Mouse (Mus musculus) heart, embryonic 14.5 days (tissue): Measurements from ENCODE around the gene Atp6v0c. TPM values are rescaled to one million over a fixed set of nuclear protein-coding genes. Genes with fewer than 3 reads are reported as not detected.

Experiments used
- ATAC-seq: fragments of 200-750 bp; cut with Nextera tagmentation; 2 replicates; pipeline ENCODE4 v1.8.0; 2017; ENCODE audit warnings: low read depth, moderate TSS enrichment; ENCODE audit not compliant: insufficient number of reproducible peaks, insufficient read depth, low FRiP score
- H3K27ac ChIP-seq, 2 experiments: fragments of 200-500 bp in 1 of 2; fragments of 300-500 bp in 1 of 2; sonication (generic) in 1 of 2; replicated peaks in 1 of 2; 2 replicates each; pipeline ENCODE4 v1.5.1; 2012 to 2014; ENCODE audit warnings: low read depth in 2 of 2, low read length in 2 of 2, control low read depth in 1 of 2, mild to moderate bottlenecking in 1 of 2, mixed read lengths in 1 of 2; ENCODE audit not compliant: control insufficient read depth in 1 of 2, insufficient read depth in 1 of 2
- H3K27me3 ChIP-seq: fragments of 300-500 bp; sonication (generic); 2 replicates; pipeline ENCODE4 v1.6.1; 2014; ENCODE audit warnings: mild to moderate bottlenecking, low read length, control low read depth; ENCODE audit not compliant: control insufficient read depth, insufficient read depth
- H3K36me3 ChIP-seq: fragments of 300-500 bp; sonication (generic); 2 replicates; pipeline ENCODE4 v1.6.1; 2014; ENCODE audit warnings: mild to moderate bottlenecking, control low read depth, low read length, mixed read lengths; ENCODE audit not compliant: control insufficient read depth, insufficient read depth
- H3K4me1 ChIP-seq, 2 experiments: fragments of 200-500 bp in 1 of 2; fragments of 300-500 bp in 1 of 2; sonication (generic) in 1 of 2; 2 replicates each; pipeline ENCODE4 v1.6.1; 2012 to 2014; ENCODE audit warnings: low read length in 2 of 2, control low read depth in 1 of 2, mixed read lengths in 1 of 2; ENCODE audit not compliant: control insufficient read depth in 2 of 2, insufficient read depth in 2 of 2
- H3K4me2 ChIP-seq: fragments of 300-500 bp; sonication (generic); 2 replicates; pipeline ENCODE4 v1.6.1; 2014; ENCODE audit warnings: mild to moderate bottlenecking, low read length
- H3K4me3 ChIP-seq, 2 experiments: fragments of 200-500 bp in 1 of 2; fragments of 300-500 bp in 1 of 2; sonication (generic) in 1 of 2; 2 replicates each; pipeline ENCODE4 v1.5.1; 2012 to 2014; ENCODE audit warnings: low read length in 2 of 2, mild to moderate bottlenecking in 2 of 2, control low read depth in 1 of 2, low read depth in 1 of 2, moderate library complexity in 1 of 2; ENCODE audit not compliant: control insufficient read depth in 1 of 2, insufficient read depth in 1 of 2
- H3K9ac ChIP-seq: fragments of 300-500 bp; sonication (generic); 2 replicates; pipeline ENCODE4 v1.6.1; 2014; ENCODE audit warnings: mild to moderate bottlenecking, low read length
- H3K9me3 ChIP-seq: fragments of 300-500 bp; sonication (generic); 2 replicates; pipeline ENCODE4 v1.6.1; 2016; ENCODE audit warnings: low read length, control low read depth; ENCODE audit not compliant: control insufficient read depth
- WGBS: fragments of 180-500 bp; shearing (Covaris S2); extraction: QIAGEN DNeasy Blood & Tissue Kit; methylation state at CpG from one replicate; pipeline ENCODE4 v1.1.7; 2014; 5-methylcytosine and 5-hydroxymethylcytosine counted together
- polyA plus RNA-seq: library from polyadenylated mRNA; unstranded; fragments of >200 nt; fragmentation: Nextera tagmentation; extraction: Ambion mirVana; gene quantifications from 2 replicates; pipeline ENCODE4 v1.2.1, GENCODE M21; 2014

Gene Atp6v0c
- polyA plus RNA-seq, 1 experiment from 2014 or later: 616 TPM

GRCm38 (mm10) chr17:24163176-24163962 lies 6.1 kb downstream of the Atp6v0c start, which contains the start of gene Amdhd2:
TSS of gene Amdhd2 (minus strand) at chr17:24163766.
- Histone ChIP-seq H3K9me3 (no peaks in the 10 kb centered on the region), H3K27me3 (no peaks in the 10 kb centered on the region), H3K4me3 (peak within 1 kb of the TSS; percentile 76 to 93), H3K4me2 (peak within 1 kb of the TSS; percentile 97), H3K36me3 (peaks cover 35% of the 10 kb centered on the region), H3K9ac (peak within 1 kb of the TSS; percentile 91), H3K27ac (peak within 1 kb of the TSS; percentile 87 to 88), H3K4me1 (peaks cover 13 to 19% of the 10 kb centered on the region in 2 experiments)
- WGBS: under 1% methylated on average over 47 of the region's 47 CpGs
- ATAC-seq: peak; percentile 68

DNA sequence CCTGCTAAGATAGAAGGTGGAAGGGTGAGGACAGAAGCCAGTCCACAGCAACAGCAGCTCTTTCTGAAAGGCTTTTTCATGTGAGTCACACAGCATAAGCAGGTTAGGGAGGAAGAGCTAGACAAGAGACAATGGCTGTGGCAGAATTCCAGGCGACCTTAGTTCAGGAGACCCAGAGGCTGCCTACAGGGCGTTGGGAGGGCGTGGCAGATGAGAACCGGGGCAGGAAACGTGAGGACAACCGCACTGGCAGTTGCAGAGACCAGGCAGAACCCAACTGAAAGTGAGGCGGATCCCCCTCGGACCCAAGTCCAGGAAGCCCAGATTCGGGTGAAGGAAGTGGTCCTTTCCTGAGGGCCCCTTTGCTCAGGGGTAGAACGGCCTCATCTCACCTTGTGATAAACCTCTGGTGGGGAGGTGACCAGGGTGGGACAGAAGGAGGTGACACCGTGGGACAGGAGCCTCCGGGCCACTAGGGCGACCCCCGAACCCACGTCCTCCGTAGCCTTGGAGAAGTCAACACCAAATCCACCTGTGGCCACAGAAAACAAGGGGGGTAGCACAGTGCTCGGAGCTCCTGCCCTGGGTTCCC lies 6.8 kb downstream of the Atp6v0c start:
- WGBS: 16% methylated on average over 17 of the region's 17 CpGs
- H3K27ac ChIP-seq: peak overlapping the region in 1 of 2 experiments; percentile 87; a peak in 3 of 4 replicates
- peak; percentile 9; the same call in 1 of the 2 replicates for ATAC-seq

GRCm38 (mm10) chr17:24161466-24161865 lies 8.0 kb downstream of the Atp6v0c start:
- H3K27me3 ChIP-seq: no peaks in the 10 kb centered on the region
- no peak overlapping the region; a peak in 1 of 4 replicates for H3K27ac ChIP-seq
- H3K4me1 ChIP-seq: peaks cover 6 to 7% of the 10 kb centered on the region in 2 experiments
- ATAC-seq: no peak
- no peak overlapping the region for H3K4me2 ChIP-seq
- no peaks in the 10 kb centered on the region for H3K9me3 ChIP-seq
- H3K9ac ChIP-seq: 0 out of 2 replicates have a peak overlapping the region, but pooled peaks have one; percentile 28
- WGBS: 77% methylated on average over 5 of the region's 5 CpGs
- H3K36me3 ChIP-seq: peaks cover 31% of the 10 kb centered on the region
- H3K4me3 ChIP-seq: no peak overlapping the region

More for the DNA sequence above, 6.8 kb downstream of the Atp6v0c start:
- peak overlapping the region; percentile 91 for H3K9ac ChIP-seq
- H3K4me1 ChIP-seq: peaks cover 6 to 12% of the 10 kb centered on the region in 2 experiments
- H3K4me2 ChIP-seq: peak overlapping the region; percentile 97
- peaks cover 36% of the 10 kb centered on the region for H3K36me3 ChIP-seq
- H3K9me3 ChIP-seq: no peaks in the 10 kb centered on the region
- H3K4me3 ChIP-seq: peak overlapping the region; percentile 76 to 93
- no peaks in the 10 kb centered on the region for H3K27me3 ChIP-seq

DNA sequence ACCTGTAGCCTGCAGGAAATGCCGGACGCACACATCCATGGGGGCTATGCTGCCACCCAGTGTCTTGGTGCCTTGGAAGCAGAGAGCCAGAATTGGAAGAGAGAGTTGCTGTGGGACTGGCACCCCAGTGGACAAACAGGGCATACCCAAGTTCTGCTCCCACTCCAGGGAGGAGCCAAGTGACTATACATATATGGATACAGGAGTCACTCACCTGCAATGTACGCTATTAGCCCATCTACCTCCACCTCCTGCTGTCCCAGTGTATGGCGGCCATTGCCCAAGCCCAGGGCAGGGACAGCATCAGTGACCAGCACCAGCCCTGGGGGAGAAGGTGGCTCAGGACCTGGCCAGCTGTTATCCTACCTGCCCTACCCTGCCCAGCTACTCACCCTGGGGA lies 12.0 kb downstream of the Atp6v0c start:
- Histone ChIP-seq H3K9me3 (no peaks in the 10 kb centered on the region), H3K9ac (no peak overlapping the region), H3K4me3 (no peak overlapping the region), H3K4me1 (peaks cover 1 to 3% of the 10 kb centered on the region in 2 experiments; a peak in 3 of 4 replicates), H3K27me3 (no peaks in the 10 kb centered on the region), H3K27ac (no peak overlapping the region), H3K4me2 (no peak overlapping the region), H3K36me3 (peaks cover 25% of the 10 kb centered on the region)
- no peak for ATAC-seq
- 88% methylated on average over 4 of the region's 4 CpGs for WGBS

GRCm38 (mm10) chr17:24157121-24157520 lies 12.4 kb downstream of the Atp6v0c start:
- no peak overlapping the region for H3K4me3 ChIP-seq
- H3K36me3 ChIP-seq: peaks cover 25% of the 10 kb centered on the region
- no peaks in the 10 kb centered on the region for H3K9me3 ChIP-seq
- H3K4me1 ChIP-seq: peaks cover 2 to 4% of the 10 kb centered on the region in 2 experiments; a peak in 2 of 4 replicates
- no peak overlapping the region for H3K4me2 ChIP-seq
- H3K27me3 ChIP-seq: no peaks in the 10 kb centered on the region
- 92% methylated on average over 6 of the region's 6 CpGs for WGBS
- H3K27ac ChIP-seq: no peak overlapping the region
- no peak for ATAC-seq
- no peak overlapping the region for H3K9ac ChIP-seq

DNA sequence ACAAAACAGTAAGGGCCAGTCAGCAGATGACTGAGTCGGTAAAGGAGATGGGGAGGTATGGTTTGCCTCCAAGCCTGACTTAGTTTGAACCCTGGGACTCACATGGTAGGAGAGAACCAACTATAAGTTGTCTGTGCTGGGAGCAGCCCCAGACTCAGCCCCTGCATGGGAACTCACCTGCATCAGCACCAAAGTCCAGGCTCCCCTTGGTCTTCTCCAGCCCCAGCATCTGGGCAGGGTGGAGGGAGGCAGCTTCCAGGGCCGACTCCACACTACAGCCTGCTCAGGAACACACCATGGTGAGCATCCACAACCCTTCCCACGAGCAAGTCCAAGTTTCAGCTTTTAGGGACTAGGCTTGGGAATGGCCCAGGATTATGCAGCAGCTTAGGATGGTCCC lies 13.1 kb downstream of the Atp6v0c start:
- 88% methylated on average over 3 of the region's 3 CpGs for whole genome bisulfite sequencing
- H3K4me3 ChIP-seq: no peak overlapping the region
- H3K27ac ChIP-seq: no peak overlapping the region
- ATAC-seq: no peak
- H3K4me2 ChIP-seq: no peak overlapping the region
- H3K36me3 ChIP-seq: peaks cover 25% of the 10 kb centered on the region
- H3K27me3 ChIP-seq: no peaks in the 10 kb centered on the region
- H3K9ac ChIP-seq: no peak overlapping the region
- peaks cover 7 to 10% of the 10 kb centered on the region in 2 experiments; a peak in 3 of 4 replicates for H3K4me1 ChIP-seq
- H3K9me3 ChIP-seq: no peaks in the 10 kb centered on the region

DNA sequence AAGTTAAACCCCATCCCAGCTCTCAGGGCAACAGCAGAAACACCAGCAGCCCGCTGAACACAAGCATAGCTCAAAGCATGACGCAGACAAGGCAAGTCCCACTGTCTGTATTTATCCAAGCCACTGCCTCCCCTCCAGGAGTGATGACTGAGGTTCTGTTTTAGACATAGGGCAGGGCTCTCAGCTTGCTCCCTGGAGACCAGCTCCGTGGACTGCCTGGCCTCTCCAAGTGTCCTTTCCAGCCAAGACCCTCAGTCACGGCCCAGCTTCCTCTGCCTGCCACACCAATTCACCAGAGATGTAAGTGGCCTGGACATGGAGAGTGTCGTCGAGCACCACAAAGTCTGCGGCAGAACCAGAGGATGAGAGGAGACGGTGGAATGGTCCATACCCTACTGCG lies 13.8 kb downstream of the Atp6v0c start:
- H3K9me3 ChIP-seq: no peaks in the 10 kb centered on the region
- peaks cover 7 to 10% of the 10 kb centered on the region in 2 experiments; a peak in 3 of 4 replicates for H3K4me1 ChIP-seq
- H3K4me3 ChIP-seq: no peak overlapping the region
- H3K27ac ChIP-seq: no peak overlapping the region
- no peak for ATAC-seq
- H3K4me2 ChIP-seq: no peak overlapping the region
- no peaks in the 10 kb centered on the region for H3K27me3 ChIP-seq
- peaks cover 25% of the 10 kb centered on the region for H3K36me3 ChIP-seq
- H3K9ac ChIP-seq: no peak overlapping the region
- 87% methylated on average over 9 of the region's 9 CpGs for WGBS
